Mouse (Mus musculus) liver, adult 2 months (tissue): ENCODE measurements around the gene Sez6l. TPM values are rescaled to one million over a fixed set of nuclear protein-coding genes. Genes with fewer than 3 reads are reported as not detected.

Experiments
- DNase-seq: peaks from one replicate; pipeline ENCODE4 v3.0.0-alpha.2; 2011; ENCODE audit warnings: low read depth, low spot score; ENCODE audit errors: extremely low read depth
- H3K27ac ChIP-seq: fragments of 200-500 bp; replicated peaks from 2 replicates; pipeline ENCODE4 v1.5.1; 2012; ENCODE audit warnings: low read depth, mild to moderate bottlenecking, control low read depth, inconsistent platforms, low read length; ENCODE audit not compliant: insufficient read depth
- H3K27me3 ChIP-seq: fragments of 200-500 bp; 2 replicates; pipeline ENCODE4 v1.6.1; 2012; ENCODE audit warnings: mild to moderate bottlenecking, moderate library complexity, low read length, inconsistent platforms; ENCODE audit not compliant: control insufficient read depth, insufficient read depth
- H3K36me3 ChIP-seq: fragments of 200-500 bp; 2 replicates; pipeline ENCODE4 v1.6.1; 2012; ENCODE audit warnings: low read length, inconsistent platforms; ENCODE audit not compliant: control insufficient read depth, insufficient read depth
- H3K4me1 ChIP-seq: fragments of 200-500 bp; 2 replicates; pipeline ENCODE4 v1.6.1; 2011; ENCODE audit warnings: low read length; ENCODE audit not compliant: control insufficient read depth, insufficient read depth
- H3K4me3 ChIP-seq: fragments of 200-500 bp; 2 replicates; pipeline ENCODE4 v1.5.1; 2011; ENCODE audit warnings: low read depth, mild to moderate bottlenecking, control low read depth, low read length, moderate library complexity; ENCODE audit not compliant: insufficient read depth
- H3K79me2 ChIP-seq: fragments of 200-500 bp; 2 replicates; pipeline ENCODE4 v1.6.1; 2012; ENCODE audit warnings: inconsistent platforms, mild to moderate bottlenecking, low read length, moderate library complexity; ENCODE audit not compliant: control insufficient read depth, insufficient read depth
- H3K9ac ChIP-seq: fragments of 200-500 bp; 2 replicates; pipeline ENCODE4 v1.6.1; 2012; ENCODE audit warnings: low read depth, mild to moderate bottlenecking, control low read depth, inconsistent platforms, low read length
- CTCF ChIP-seq: fragments of 200-500 bp; IDR thresholded peaks from 2 replicates; pipeline ENCODE4 v1.5.1; 2011; ENCODE audit warnings: low read depth, low read length, control low read depth
- POLR2A ChIP-seq: fragments of 200-500 bp; IDR thresholded peaks from 2 replicates; pipeline ENCODE4 v1.6.1; 2011; ENCODE audit warnings: low read length, control low read depth; ENCODE audit not compliant: insufficient read depth; ENCODE audit errors: extremely low read depth
- WGBS: fragments of 180-500 bp; shearing (Covaris S2); methylation state at CpG from one replicate; pipeline ENCODE4 v1.1.7; 2018; 5-methylcytosine and 5-hydroxymethylcytosine counted together
- polyA plus RNA-seq: library from polyadenylated mRNA; depleted of rRNA; stranded (reverse); fragments of >200 nt; gene quantifications from 2 replicates; pipeline ENCODE4 v1.2.3, GENCODE M21; 2012
- total RNA-seq: library from RNA; depleted of rRNA; stranded (reverse); fragments of >200 nt; gene quantifications from 2 replicates; pipeline ENCODE4 v1.2.3, GENCODE M21; 2014

The Sez6l gene
- total and polyA plus RNA-seq, 2 experiments, result under 0.01 TPM; not detected in 1

DNA sequence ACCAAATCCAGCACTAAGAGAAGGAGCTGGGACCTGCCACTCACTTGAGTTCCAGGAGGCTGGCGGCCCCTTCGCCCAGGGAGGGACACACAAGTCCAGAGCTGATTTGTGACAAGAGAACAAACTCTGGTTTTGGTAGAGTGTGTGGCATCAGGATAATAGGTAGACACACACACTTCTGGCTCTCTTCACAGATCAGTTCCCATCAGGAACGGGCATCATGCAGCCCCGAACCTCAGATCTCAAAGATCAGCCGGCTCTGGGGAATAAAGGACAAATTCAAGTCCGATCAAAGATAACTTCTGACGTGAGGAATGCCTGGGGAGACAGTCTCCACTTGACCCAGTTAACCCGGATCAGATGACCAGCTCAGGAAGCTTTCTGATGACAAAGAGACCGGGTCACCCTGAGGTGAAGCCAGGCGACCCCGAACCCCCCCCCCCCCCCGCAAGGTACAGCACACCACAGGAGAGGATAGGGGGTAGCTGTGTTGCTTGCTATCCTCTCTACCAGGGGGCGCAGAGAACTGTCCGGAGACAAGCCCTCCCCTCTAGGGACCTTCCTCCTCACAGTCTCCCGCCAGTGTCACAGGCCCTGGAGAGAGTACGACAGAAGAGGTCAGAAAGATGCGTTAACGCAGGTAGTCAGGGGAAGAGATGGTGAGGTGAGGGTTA is 183.1 kb downstream of the Sez6l start:
- Histone ChIP-seq H3K9ac (no peak overlapping the region), H3K27ac (no peak overlapping the region), H3K4me1 (no peaks in the 10 kb centered on the region), H3K36me3 (no peaks in the 10 kb centered on the region), H3K4me3 (no peak overlapping the region), H3K79me2 (no peaks in the 10 kb centered on the region), H3K27me3 (peaks cover 9% of the 10 kb centered on the region)
- WGBS, result 8% methylated on average over 18 of the region's 18 CpGs
- DNase-seq, result no peak
- TF ChIP-seq CTCF (no peak), POLR2A (no peak)

DNA sequence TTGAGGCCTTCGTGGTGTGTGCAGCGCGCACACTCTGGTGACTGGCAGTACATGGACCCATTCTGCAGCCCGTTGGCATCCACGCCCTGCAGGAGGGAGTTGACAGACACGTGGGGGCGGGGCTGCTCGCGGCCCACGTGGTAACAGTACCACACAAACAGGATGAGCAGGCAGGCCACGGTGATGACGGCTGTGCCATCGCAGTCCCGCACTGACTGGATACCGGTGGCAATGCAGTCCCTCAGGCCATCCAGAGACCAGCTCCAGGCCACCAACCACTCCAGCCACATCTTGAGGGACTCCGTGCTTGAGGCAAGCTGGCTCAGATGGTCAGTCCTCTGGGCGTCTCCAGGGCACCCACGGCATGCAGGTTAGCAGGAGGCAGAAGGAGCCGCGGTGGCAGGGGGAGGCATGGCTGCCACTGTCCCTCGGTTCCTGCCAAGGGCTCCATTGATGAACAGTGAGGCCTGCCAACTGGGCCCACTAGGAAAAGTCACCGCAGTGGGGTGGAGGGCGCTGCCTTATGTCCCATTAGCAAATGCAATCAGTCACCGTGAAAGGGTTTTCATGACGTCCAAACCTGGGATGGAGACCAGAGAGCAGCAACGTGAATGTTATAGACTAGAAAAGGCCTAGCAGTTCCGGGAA is 185.2 kb downstream of the Sez6l start:
- 51% methylated on average over 27 of the region's 27 CpGs for WGBS
- peaks cover 9% of the 10 kb centered on the region for H3K27me3 ChIP-seq
- no peak for TF ChIP-seq POLR2A
- TF ChIP-seq CTCF, result no peak

DNA sequence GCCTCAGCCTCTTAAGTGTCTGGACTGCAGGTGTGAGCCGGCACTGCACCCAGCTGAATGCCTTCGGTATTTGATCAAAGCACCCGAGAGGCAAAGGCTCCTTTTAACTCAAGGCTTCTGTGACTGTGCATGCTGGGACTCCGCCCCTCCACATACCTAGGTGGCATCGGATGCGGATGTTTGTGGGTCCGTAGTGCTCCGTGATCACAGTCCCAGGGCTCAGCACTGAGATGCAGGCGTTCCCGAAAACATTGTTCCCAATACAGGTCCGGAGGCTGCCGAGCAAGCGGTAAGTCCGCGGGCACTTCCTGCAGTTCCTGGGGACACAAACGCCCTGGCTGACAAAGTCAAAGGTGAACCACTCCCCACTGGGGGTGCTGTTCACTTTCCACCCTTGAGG is 186.0 kb downstream of the Sez6l start:
- Histone ChIP-seq H3K27ac (no peak overlapping the region), H3K79me2 (no peaks in the 10 kb centered on the region), H3K36me3 (no peaks in the 10 kb centered on the region), H3K9ac (no peak overlapping the region), H3K4me1 (no peaks in the 10 kb centered on the region), H3K4me3 (no peak overlapping the region), H3K27me3 (peaks cover 9% of the 10 kb centered on the region)
- DNase-seq, result no peak
- TF ChIP-seq POLR2A, result no peak
- 36% methylated on average over 16 of the region's 16 CpGs for WGBS

More for the DNA sequence above, 185.2 kb downstream of the Sez6l start:
- H3K4me3 ChIP-seq, result no peak overlapping the region
- no peak for DNase-seq
- no peaks in the 10 kb centered on the region for H3K79me2 ChIP-seq
- H3K27ac ChIP-seq, result no peak overlapping the region
- H3K36me3 ChIP-seq, result no peaks in the 10 kb centered on the region
- H3K9ac ChIP-seq, result no peak overlapping the region
- H3K4me1 ChIP-seq, result no peaks in the 10 kb centered on the region

DNA sequence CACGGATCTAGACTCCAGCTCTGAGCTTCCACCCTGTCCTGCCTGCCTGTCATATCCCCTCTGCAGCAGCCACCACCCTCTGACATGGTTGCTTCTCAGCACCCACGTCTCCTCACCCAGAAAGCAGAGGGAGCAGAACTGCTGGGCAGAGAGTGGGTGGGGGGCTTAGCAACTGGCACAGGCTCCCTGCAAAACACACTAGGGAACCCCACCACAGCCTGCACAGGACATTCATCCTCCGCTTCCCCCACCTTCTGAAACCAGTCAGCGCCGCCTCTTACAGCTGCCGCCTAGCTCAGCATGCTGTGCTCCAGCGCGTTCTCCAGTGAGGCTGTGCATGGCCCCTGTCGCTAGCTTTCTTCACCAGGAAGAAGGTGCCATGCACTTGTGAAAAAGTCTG is 187.6 kb downstream of the Sez6l start:
- WGBS, result 79% methylated on average over 9 of the region's 9 CpGs
- Histone ChIP-seq H3K9ac (no peak overlapping the region), H3K4me1 (no peaks in the 10 kb centered on the region), H3K36me3 (no peaks in the 10 kb centered on the region), H3K27ac (no peak overlapping the region), H3K27me3 (peaks cover 4% of the 10 kb centered on the region; the same call in 1 of the 2 replicates), H3K4me3 (no peak overlapping the region), H3K79me2 (no peaks in the 10 kb centered on the region)
- TF ChIP-seq POLR2A, result no peak
- TF ChIP-seq CTCF, result no peak
- no peak for DNase-seq

DNA sequence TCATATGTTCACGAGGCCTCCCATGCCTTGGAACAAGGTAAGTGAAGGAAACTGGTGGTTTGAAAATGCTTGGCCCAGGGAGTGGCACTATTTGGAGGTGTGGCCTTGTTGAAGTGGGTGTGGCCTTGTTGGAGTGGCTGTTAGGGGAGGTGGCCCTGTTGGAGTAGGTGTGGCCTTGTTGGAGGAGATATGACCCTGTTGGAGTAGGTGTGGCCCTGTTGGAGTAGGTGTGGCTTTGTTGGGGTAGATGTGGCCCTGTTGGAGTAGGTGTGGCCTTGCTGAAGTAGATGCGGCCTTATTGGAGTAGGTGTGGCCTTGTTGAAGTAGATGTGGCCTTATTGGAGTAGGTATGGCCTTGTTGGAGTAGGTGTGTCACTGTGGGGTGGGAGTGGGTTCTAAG is 191.0 kb downstream of the Sez6l start:
- no peak for DNase-seq
- H3K4me3 ChIP-seq, result no peak overlapping the region
- no peaks in the 10 kb centered on the region for H3K27me3 ChIP-seq
- H3K9ac ChIP-seq, result no peak overlapping the region
- no peak overlapping the region for H3K27ac ChIP-seq
- no peaks in the 10 kb centered on the region for H3K36me3 ChIP-seq
- WGBS, result 68% methylated on average over 2 of the region's 2 CpGs
- no peaks in the 10 kb centered on the region for H3K79me2 ChIP-seq
- TF ChIP-seq POLR2A, result no peak
- no peak for TF ChIP-seq CTCF
- H3K4me1 ChIP-seq, result no peaks in the 10 kb centered on the region
